Mouse (Mus musculus) embryonic facial prominence, embryonic 11.5 days (tissue): ENCODE measurements around the gene Rnaseh2c. TPM values are rescaled to one million over a fixed set of nuclear protein-coding genes. Genes with fewer than 3 reads are reported as not detected.
A peak's percentile ranks its signal among the peaks of the same experiment; 100 is the strongest.

ENCODE experiments used
- ATAC-seq: fragments of 200-750 bp; cut with Nextera tagmentation; replicated peaks from 2 replicates; pipeline ENCODE4 v1.8.0; 2017; ENCODE audit warnings: low read depth; ENCODE audit not compliant: insufficient number of reproducible peaks, low FRiP score, low TSS enrichment
- DNase-seq: peaks from one replicate; pipeline ENCODE4 v3.0.0-alpha.2; 2015; ENCODE audit warnings: low spot score
- H3K27ac ChIP-seq: fragments of 300-500 bp; sonication (generic); replicated peaks from 2 replicates; pipeline ENCODE4 v1.5.1; 2014; ENCODE audit warnings: mild to moderate bottlenecking, low read depth, low read length, control low read depth
- H3K27me3 ChIP-seq: fragments of 300-500 bp; sonication (generic); 2 replicates; pipeline ENCODE4 v1.6.1; 2014; ENCODE audit warnings: mild to moderate bottlenecking, low read length, moderate library complexity, mixed read lengths; ENCODE audit not compliant: control insufficient read depth, insufficient read depth
- H3K36me3 ChIP-seq: fragments of 300-500 bp; sonication (generic); replicated peaks from 2 replicates; pipeline ENCODE4 v1.6.1; 2014; ENCODE audit warnings: low read depth, mild to moderate bottlenecking, low read length, moderate library complexity, mixed read lengths; ENCODE audit not compliant: control insufficient read depth, insufficient read depth
- H3K4me1 ChIP-seq: fragments of 300-500 bp; sonication (generic); 2 replicates; pipeline ENCODE4 v1.6.1; 2014; ENCODE audit warnings: low read length, mixed read lengths; ENCODE audit not compliant: control insufficient read depth, insufficient read depth
- H3K4me2 ChIP-seq: fragments of 300-500 bp; sonication (generic); 2 replicates; pipeline ENCODE4 v1.6.1; 2014; ENCODE audit warnings: low read depth, mild to moderate bottlenecking, control low read depth, low read length, moderate library complexity
- H3K4me3 ChIP-seq: fragments of 300-500 bp; sonication (generic); 2 replicates; pipeline ENCODE4 v1.5.1; 2014; ENCODE audit warnings: low read depth, low read length, control low read depth
- H3K9ac ChIP-seq: fragments of 300-500 bp; sonication (generic); replicated peaks from 2 replicates; pipeline ENCODE4 v1.6.1; 2014; ENCODE audit warnings: mild to moderate bottlenecking, control low read depth, low read length
- H3K9me3 ChIP-seq: fragments of 300-500 bp; sonication (generic); replicated peaks from 2 replicates; pipeline ENCODE4 v1.6.1; 2016; ENCODE audit warnings: mild to moderate bottlenecking, low read length, inconsistent platforms, mixed read lengths; ENCODE audit not compliant: control insufficient read depth
- WGBS: fragments of 180-500 bp; shearing (Covaris S2); extraction: QIAGEN DNeasy Blood & Tissue Kit; methylation state at CpG from one replicate; pipeline ENCODE4 v1.1.7; 2014; 5-methylcytosine and 5-hydroxymethylcytosine counted together
- polyA plus RNA-seq: library from polyadenylated mRNA; unstranded; fragments of >200 nt; fragmentation: Nextera tagmentation; extraction: Ambion mirVana; gene quantifications from 2 replicates; pipeline ENCODE4 v1.2.1, GENCODE M21; 2014

The Rnaseh2c gene
- polyA plus RNA-seq, 1 experiment from 2014 or later: 157 TPM

GRCm38 (mm10) chr19:5568470-5569140, 33.1 kb upstream of the Rnaseh2c start:
- peak; percentile 22 for ATAC-seq
- 6% methylated on average over 27 of the region's 27 CpGs for WGBS
- no peaks in the 10 kb centered on the region for H3K9me3 ChIP-seq
- no peaks in the 10 kb centered on the region; the same call in 1 of the 2 replicates for H3K4me1 ChIP-seq
- H3K27me3 ChIP-seq: peaks cover 8% of the 10 kb centered on the region
- no peak overlapping the region for H3K27ac ChIP-seq
- H3K4me3 ChIP-seq: peak overlapping the region; percentile 75
- peak; percentile 93 for DNase-seq
- peak overlapping the region; percentile 25 for H3K9ac ChIP-seq
- peak overlapping the region; percentile 95 for H3K4me2 ChIP-seq
- no peaks in the 10 kb centered on the region for H3K36me3 ChIP-seq

- no peak for DNase-seq
- H3K4me2 ChIP-seq: no peak overlapping the region
- H3K4me3 ChIP-seq: no peak overlapping the region
- H3K9me3 ChIP-seq: no peaks in the 10 kb centered on the region
- no peak for ATAC-seq
- peaks cover 3% of the 10 kb centered on the region; the same call in 1 of the 2 replicates for H3K27me3 ChIP-seq
- no peaks in the 10 kb centered on the region; the same call in 1 of the 2 replicates for H3K4me1 ChIP-seq
- no peak overlapping the region for H3K27ac ChIP-seq
- no peaks in the 10 kb centered on the region for H3K36me3 ChIP-seq
- 89% methylated on average over 10 of the region's 10 CpGs for WGBS
- no peak overlapping the region for H3K9ac ChIP-seq
Measured at GRCm38 (mm10) chr19:5569521-5569920, 32.2 kb upstream of the Rnaseh2c start.

- Histone ChIP-seq H3K4me2 (no peak overlapping the region), H3K27ac (no peak overlapping the region), H3K9ac (no peak overlapping the region), H3K27me3 (peaks cover 3% of the 10 kb centered on the region; the same call in 1 of the 2 replicates), H3K4me3 (no peak overlapping the region), H3K9me3 (no peaks in the 10 kb centered on the region), H3K4me1 (no peaks in the 10 kb centered on the region; the same call in 1 of the 2 replicates), H3K36me3 (no peaks in the 10 kb centered on the region)
- DNase-seq (no peak), ATAC-seq (no peak)
- WGBS: 87% methylated on average over 32 of the region's 32 CpGs
Measured at GRCm38 (mm10) chr19:5570353-5571246, 31.1 kb upstream of the Rnaseh2c start.

- Histone ChIP-seq H3K4me1 (no peaks in the 10 kb centered on the region; the same call in 1 of the 2 replicates), H3K27ac (no peak overlapping the region), H3K36me3 (no peaks in the 10 kb centered on the region), H3K27me3 (no peaks in the 10 kb centered on the region; the same call in 1 of the 2 replicates), H3K9me3 (no peaks in the 10 kb centered on the region), H3K9ac (no peak overlapping the region), H3K4me2 (no peak overlapping the region), H3K4me3 (no peak overlapping the region)
- 68% methylated on average over 5 of the region's 5 CpGs for WGBS
- ATAC-seq: no peak
- no peak for DNase-seq
Measured at GRCm38 (mm10) chr19:5571831-5572230, 29.8 kb upstream of the Rnaseh2c start.

- Histone ChIP-seq H3K4me3 (no peak overlapping the region), H3K36me3 (no peaks in the 10 kb centered on the region), H3K27ac (no peak overlapping the region), H3K4me2 (no peak overlapping the region), H3K9me3 (no peaks in the 10 kb centered on the region), H3K4me1 (no peaks in the 10 kb centered on the region; the same call in 1 of the 2 replicates), H3K27me3 (no peaks in the 10 kb centered on the region), H3K9ac (no peak overlapping the region)
- WGBS: 85% methylated on average over 19 of the region's 19 CpGs
- DNase-seq: no peak
- no peak for ATAC-seq
Measured at GRCm38 (mm10) chr19:5572331-5573125, 29.1 kb upstream of the Rnaseh2c start.

- Histone ChIP-seq H3K4me3 (no peak overlapping the region), H3K27ac (no peak overlapping the region), H3K4me1 (no peaks in the 10 kb centered on the region), H3K4me2 (no peak overlapping the region), H3K36me3 (no peaks in the 10 kb centered on the region), H3K9ac (no peak overlapping the region), H3K9me3 (no peaks in the 10 kb centered on the region), H3K27me3 (no peaks in the 10 kb centered on the region)
- 82% methylated on average over 1 of the region's 1 CpGs for WGBS
- ATAC-seq (no peak), DNase-seq (no peak)
Measured at GRCm38 (mm10) chr19:5575336-5575735, 26.3 kb upstream of the Rnaseh2c start.

- Histone ChIP-seq H3K9me3 (no peaks in the 10 kb centered on the region), H3K9ac (no peak overlapping the region), H3K4me1 (no peaks in the 10 kb centered on the region), H3K36me3 (no peaks in the 10 kb centered on the region), H3K4me2 (no peak overlapping the region), H3K4me3 (no peak overlapping the region), H3K27ac (no peak overlapping the region), H3K27me3 (no peaks in the 10 kb centered on the region)
- 60% methylated on average over 4 of the region's 4 CpGs for WGBS
- DNase-seq: no peak
- no peak for ATAC-seq
Measured at GRCm38 (mm10) chr19:5579971-5580370, 21.7 kb upstream of the Rnaseh2c start.
